Mouse (Mus musculus): ENCODE measurements around the gene Nap1l1. TPM values are rescaled to one million over a fixed set of nuclear protein-coding genes. Genes with fewer than 3 reads are reported as not detected.

Gene Nap1l1
- polyA plus RNA-seq, 1 experiment = 464 TPM

GRCm38 (mm10) chr10:111505406-111505805, 32.4 kb downstream of the Nap1l1 start:
- no peak overlapping the region for H3K27ac ChIP-seq (ENCODE audit: insufficient read depth, low read depth, low read length)
- H3K4me3 ChIP-seq (ENCODE audit: insufficient read depth, low read length) = 0 out of 2 replicates have a peak overlapping the region, but pooled peaks have one; percentile 68
- H3K4me1 ChIP-seq (ENCODE audit: control insufficient read depth, insufficient read depth, low read length) = peaks cover 12% of the 10 kb centered on the region
- TF ChIP-seq POLR2A (IDR thresholded peaks at IDR 0.05; ENCODE audit: borderline replicate concordance, low read depth, low read length) = no peak
- TF ChIP-seq CTCF (IDR thresholded peaks at IDR 0.05; ENCODE audit: low read depth, low read length) = no peak

- peak within 1 kb of the TSS; percentile 68 for H3K4me3 ChIP-seq (ENCODE audit: insufficient read depth, low read length)
- no peak for TF ChIP-seq POLR2A (IDR thresholded peaks at IDR 0.05; ENCODE audit: borderline replicate concordance, low read depth, low read length)
- no peak for TF ChIP-seq CTCF (IDR thresholded peaks at IDR 0.05; ENCODE audit: low read depth, low read length)
- H3K4me1 ChIP-seq (ENCODE audit: control insufficient read depth, insufficient read depth, low read length) = peaks cover 11% of the 10 kb centered on the region
- no peak within 1 kb of the TSS; the same call in 1 of the 2 replicates for H3K27ac ChIP-seq (ENCODE audit: insufficient read depth, low read depth, low read length)
These were observed 33.3 kb downstream of the Nap1l1 start, which contains the start of gene Phlda1 for GRCm38 (mm10) chr10:111506101-111506925. Gene Phlda1 (plus strand): TSS chr10:111506286.

GRCm38 (mm10) chr10:111506926-111507459, 34.0 kb downstream of the Nap1l1 start:
- peaks cover 11% of the 10 kb centered on the region for H3K4me1 ChIP-seq (ENCODE audit: control insufficient read depth, insufficient read depth, low read length)
- peak overlapping the region; percentile 64 for H3K4me3 ChIP-seq (ENCODE audit: insufficient read depth, low read length)
- TF ChIP-seq CTCF (IDR thresholded peaks at IDR 0.05; ENCODE audit: low read depth, low read length) (no peak), POLR2A (IDR thresholded peaks at IDR 0.05; ENCODE audit: borderline replicate concordance, low read depth, low read length) (no peak)
- no peak overlapping the region for H3K27ac ChIP-seq (ENCODE audit: insufficient read depth, low read depth, low read length)

GRCm38 (mm10) chr10:111507460-111508211, 34.6 kb downstream of the Nap1l1 start:
- Histone ChIP-seq H3K27ac (ENCODE audit: insufficient read depth, low read depth, low read length) (no peak overlapping the region), H3K4me3 (ENCODE audit: insufficient read depth, low read length) (peak overlapping the region; percentile 64), H3K4me1 (ENCODE audit: control insufficient read depth, insufficient read depth, low read length) (peaks cover 11% of the 10 kb centered on the region)
- no peak for TF ChIP-seq POLR2A (IDR thresholded peaks at IDR 0.05; ENCODE audit: borderline replicate concordance, low read depth, low read length)
- 0 out of 2 replicates have a peak, but pooled peaks have one; percentile 2 for TF ChIP-seq CTCF (IDR thresholded peaks at IDR 0.05; ENCODE audit: low read depth, low read length)

- Histone ChIP-seq H3K27ac (ENCODE audit: insufficient read depth, low read depth, low read length) (no peak overlapping the region), H3K4me3 (ENCODE audit: insufficient read depth, low read length) (no peak overlapping the region), H3K4me1 (ENCODE audit: control insufficient read depth, insufficient read depth, low read length) (peaks cover 11% of the 10 kb centered on the region)
- no peak for TF ChIP-seq CTCF (IDR thresholded peaks at IDR 0.05; ENCODE audit: low read depth, low read length)
- TF ChIP-seq POLR2A (IDR thresholded peaks at IDR 0.05; ENCODE audit: borderline replicate concordance, low read depth, low read length) = no peak
These were observed 35.5 kb downstream of the Nap1l1 start for GRCm38 (mm10) chr10:111508324-111509080.

GRCm38 (mm10) chr10:111509103-111509784, 36.2 kb downstream of the Nap1l1 start:
- Histone ChIP-seq H3K27ac (ENCODE audit: insufficient read depth, low read depth, low read length) (no peak overlapping the region), H3K4me1 (ENCODE audit: control insufficient read depth, insufficient read depth, low read length) (peaks cover 11% of the 10 kb centered on the region), H3K4me3 (ENCODE audit: insufficient read depth, low read length) (no peak overlapping the region)
- TF ChIP-seq CTCF (IDR thresholded peaks at IDR 0.05; ENCODE audit: low read depth, low read length) = no peak
- no peak for TF ChIP-seq POLR2A (IDR thresholded peaks at IDR 0.05; ENCODE audit: borderline replicate concordance, low read depth, low read length)

- Histone ChIP-seq H3K4me3 (ENCODE audit: insufficient read depth, low read length) (no peak overlapping the region), H3K27ac (ENCODE audit: insufficient read depth, low read depth, low read length) (no peak overlapping the region), H3K4me1 (ENCODE audit: control insufficient read depth, insufficient read depth, low read length) (peaks cover 11% of the 10 kb centered on the region)
- TF ChIP-seq POLR2A (IDR thresholded peaks at IDR 0.05; ENCODE audit: borderline replicate concordance, low read depth, low read length) (no peak), CTCF (IDR thresholded peaks at IDR 0.05; ENCODE audit: low read depth, low read length) (no peak)
These were observed 37.0 kb downstream of the Nap1l1 start for GRCm38 (mm10) chr10:111509981-111510380.

GRCm38 (mm10) chr10:111510798-111511197, 37.8 kb downstream of the Nap1l1 start:
- H3K4me3 ChIP-seq (ENCODE audit: insufficient read depth, low read length) = no peak overlapping the region
- no peak for TF ChIP-seq CTCF (IDR thresholded peaks at IDR 0.05; ENCODE audit: low read depth, low read length)
- no peak for TF ChIP-seq POLR2A (IDR thresholded peaks at IDR 0.05; ENCODE audit: borderline replicate concordance, low read depth, low read length)
- H3K27ac ChIP-seq (ENCODE audit: insufficient read depth, low read depth, low read length) = no peak overlapping the region
- peaks cover 12% of the 10 kb centered on the region for H3K4me1 ChIP-seq (ENCODE audit: control insufficient read depth, insufficient read depth, low read length)
